Mouse (Mus musculus) c-Kit-positive CD71-positive TER-119-positive erythroid progenitor cells, embryonic 14.5 days (primary cell): ENCODE data around the gene Prrt2.
A peak's percentile ranks its signal among the peaks of the same experiment; 100 is the strongest.

Experiments
- DNase-seq: peaks from one replicate; pipeline ENCODE4 v3.0.0-alpha.2; 2013; ENCODE audit warnings: low spot score

Gene Prrt2

DNA sequence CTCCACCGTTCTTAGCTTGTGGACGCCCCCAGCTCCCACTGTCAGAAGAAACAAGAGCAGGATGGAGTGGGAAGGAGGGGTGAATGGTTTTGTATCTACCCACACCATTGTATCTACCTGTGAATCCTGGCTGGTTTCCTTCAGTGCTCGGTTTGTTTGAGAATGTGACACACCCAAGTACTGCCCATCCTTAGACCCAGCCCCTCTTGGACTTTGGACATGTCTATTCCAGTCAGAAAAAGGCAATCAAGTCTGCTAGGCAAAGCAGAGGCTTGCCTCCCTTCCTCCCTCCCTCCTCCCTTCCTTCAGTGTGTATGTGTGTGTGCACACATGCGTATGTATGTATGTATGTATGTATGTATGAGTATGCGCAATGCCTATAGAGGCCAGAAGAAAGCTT is 17.4 kb downstream of the Prrt2 start:
- DNase-seq, result no peak

DNA sequence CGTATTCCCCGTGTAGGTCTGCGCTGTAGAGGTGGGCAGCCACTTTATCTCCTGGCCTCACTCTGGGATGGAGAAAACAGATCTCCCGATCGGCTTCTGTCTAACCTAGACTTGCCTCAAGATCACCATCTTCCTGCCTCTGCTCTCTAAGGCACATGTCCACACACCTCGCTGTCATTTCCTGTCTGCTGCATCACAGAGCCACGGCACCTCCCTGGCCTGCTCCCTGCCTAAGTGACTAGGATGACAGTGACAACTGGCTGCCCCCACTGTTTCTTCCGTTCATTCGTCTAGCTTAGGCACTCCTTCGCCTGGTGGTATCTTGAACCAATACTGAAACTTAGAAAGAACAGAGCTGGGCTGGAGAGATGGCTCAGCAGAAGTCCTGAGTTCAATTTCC is 21.4 kb downstream of the Prrt2 start:
- no peak for DNase-seq

DNA sequence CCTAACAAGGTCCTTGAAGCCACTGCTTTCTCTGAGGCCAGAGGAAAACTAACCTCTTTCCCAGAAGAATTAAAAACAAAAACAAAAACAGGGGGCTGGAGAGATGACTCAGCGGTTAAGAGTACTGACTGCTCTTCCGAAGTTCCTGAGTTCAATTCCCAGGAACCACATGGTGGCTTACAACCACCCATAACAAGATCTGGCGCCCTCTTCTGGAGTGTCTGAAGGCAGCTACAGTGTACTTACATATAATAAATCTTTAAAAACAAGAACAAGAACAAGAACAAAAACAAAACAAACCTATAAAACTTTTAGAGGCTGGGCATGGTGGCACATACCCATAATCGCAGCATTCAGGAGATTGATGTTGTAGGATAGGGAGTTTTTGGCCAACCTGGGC is 24.6 kb downstream of the Prrt2 start:
- DNase-seq, result no peak

DNA sequence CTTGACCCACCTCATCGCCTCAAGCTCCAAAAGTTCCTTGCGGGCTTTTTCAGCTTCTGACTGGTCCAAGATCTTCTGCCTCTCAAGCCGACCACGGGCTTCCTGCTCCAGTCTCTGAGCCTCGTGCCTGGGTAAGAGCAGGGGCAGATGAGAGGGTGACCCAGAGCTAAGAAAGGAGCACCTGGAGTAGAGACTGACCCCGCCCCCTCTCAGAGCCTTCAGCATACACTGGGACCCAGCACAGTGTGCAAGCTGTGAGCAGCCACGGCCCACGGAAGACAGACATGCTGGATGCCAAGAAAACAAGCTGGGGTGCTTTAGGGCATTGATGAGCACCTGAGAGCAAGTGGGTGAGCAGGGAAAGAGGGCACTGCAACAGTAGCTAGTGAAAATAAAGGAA is 32.2 kb downstream of the Prrt2 start:
- DNase-seq, result no peak

DNA sequence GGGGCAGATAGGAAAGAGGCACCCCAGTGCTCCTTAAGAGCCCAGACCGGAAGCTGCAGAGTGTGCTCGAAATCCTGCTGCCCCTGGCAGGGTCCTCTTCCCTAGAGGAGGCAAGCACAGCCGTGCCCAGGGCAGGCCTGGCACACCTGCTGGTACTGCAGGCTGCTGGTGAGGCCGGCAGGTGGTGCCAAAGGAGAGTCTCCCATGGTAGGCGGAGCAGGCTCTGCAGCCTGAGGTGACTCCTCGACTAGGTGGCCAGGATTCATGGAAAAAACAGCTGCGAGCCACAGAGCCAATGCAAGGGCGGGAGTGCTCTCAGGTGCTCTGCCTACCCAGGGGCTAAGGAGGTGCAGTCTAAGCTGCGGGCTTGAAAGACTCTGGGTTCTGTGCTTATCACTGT is 34.7 kb downstream of the Prrt2 start:
- DNase-seq, result no peak

DNA sequence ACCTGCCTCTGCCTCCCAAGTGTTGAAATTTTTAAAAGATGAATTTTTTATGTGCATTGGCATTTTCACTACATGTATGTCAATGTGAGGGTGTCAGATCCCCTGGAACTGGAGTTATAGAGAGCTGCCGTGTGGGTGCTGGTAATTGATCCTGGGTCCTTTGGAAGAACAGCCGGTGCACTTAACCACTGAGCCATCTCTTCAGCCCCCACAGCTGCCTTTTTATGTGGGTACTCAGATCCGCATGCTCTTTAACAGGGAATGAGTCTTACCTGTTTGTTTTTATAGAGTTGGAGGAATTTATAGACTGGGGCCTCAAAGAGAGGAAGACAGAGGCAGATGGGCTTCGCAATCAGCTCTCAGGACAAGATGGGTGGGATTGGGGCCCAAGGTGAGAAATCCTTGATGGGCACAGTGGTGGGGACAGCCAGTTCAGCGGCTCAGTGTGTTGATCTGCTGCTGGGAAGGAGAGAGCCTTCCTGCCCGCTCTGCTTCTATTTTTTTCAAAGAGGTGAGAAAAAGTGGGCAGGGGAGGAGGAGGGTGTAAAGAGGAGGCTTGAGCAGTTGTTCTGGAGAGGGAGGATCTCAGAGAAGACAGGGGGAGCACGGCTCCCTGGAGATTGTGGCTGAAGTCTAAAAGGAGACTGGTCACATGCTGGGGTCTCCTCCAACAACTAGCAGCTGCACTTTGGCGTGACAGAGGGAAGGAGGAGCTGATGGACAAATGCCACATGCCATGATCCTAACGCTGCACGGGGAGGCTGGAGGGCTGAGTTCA is 36.2 kb downstream of the Prrt2 start:
- no peak for DNase-seq

DNA sequence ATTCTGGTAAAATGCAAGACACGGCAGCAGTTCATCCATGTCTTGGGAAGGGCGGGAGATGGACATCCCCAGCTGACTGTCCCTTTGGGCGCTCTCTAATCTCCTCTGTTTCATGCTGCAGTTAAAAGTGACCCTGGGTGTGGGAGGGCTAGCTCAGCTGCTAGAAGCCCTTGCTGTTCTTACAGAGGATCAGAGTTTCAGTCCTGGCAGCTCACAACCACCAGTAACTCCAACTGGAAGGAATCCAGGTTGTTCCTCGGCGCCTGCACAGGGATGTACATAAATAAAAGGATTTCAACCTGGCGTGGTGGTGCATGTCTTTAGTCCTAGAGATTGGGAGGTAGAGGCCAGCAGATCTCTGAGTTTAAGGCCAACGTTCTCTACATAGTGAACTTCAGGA is 37.9 kb downstream of the Prrt2 start:
- no peak for DNase-seq

DNA sequence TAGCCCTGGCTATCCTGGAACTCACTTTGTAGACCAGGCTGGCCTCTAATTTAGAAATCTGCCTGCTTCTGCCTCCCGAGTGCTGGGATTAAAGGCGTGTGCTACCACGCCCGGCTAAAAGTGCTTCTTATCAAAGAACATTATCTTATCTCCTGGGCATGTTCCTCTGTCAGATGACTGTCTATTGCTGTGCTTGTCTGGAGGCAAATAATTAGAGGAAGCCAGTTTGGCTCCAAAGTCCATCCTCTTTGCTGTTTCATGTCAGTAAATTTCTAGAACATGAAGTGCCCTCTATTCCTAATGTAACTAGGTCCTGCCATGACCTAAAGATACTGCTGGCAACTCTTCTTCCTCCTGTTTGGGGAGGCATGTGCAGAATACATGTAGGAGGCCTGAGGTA is 39.0 kb downstream of the Prrt2 start:
- no peak for DNase-seq

DNA sequence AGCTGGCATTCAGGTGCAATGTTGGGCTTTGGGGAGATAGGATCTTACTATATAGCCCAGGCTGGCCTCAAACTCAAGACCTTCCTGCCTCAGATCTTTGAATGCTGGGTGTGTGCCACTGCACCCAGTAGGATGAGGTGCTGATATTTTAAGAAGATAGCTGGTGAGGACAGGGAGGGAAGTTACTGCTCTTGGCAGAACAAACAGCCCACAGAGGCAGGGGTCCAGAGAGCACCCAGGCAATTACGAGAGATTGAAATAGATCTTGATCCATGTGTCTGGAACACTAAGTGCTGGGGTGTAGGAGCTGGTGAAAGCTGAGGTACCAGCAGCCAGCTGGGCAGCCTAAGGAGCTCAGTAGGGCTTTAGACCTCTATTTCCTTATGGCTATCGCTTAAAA is 39.4 kb downstream of the Prrt2 start:
- no peak for DNase-seq

DNA sequence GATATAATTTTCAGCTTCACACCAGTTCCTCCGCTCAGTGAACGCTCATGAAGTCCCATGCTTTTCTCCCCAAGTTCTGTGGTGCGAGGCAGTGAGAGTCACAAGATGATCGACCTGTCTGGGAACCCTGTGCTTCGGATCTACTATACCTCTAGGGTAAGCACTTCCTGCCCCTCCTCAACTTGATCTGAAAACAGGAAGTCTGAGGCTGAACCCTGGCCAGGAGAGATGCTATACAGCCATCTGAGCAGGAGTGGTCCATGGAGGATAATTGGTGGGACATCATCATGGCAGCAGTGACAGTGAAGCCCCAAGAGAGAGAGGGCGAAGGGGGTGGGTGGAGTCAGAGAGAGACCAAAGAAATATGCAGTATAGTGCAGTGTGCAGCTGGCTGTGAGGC is 42.2 kb downstream of the Prrt2 start:
- DNase-seq, result no peak

DNA sequence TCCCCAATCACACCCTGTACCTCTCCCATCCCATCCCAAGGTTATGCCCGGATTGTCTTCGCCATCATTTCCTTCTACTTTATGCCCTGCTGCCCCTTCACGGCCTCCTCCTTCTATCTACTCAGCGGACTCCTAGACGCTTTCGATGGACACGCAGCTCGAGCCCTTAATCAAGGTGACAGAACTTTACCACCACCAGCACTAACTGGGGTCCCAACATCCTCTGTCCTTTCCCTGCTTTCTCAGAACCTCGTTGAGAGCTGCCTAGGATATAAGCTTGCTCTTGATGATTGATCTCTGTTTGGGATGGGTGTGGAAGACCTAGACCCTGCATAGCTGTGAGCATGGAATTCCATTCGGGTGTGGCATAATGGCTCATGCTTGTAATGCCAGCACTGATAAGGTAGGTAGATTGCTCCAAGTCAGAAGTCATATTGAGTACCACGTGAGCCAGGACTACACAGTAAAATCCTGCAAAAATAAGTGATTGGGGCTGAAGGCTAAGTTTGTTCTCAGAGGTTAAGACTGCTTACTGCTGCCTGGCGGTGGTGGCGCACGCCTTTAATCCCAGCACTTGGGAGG is 44.0 kb downstream of the Prrt2 start:
- peak; percentile 47 for DNase-seq

DNA sequence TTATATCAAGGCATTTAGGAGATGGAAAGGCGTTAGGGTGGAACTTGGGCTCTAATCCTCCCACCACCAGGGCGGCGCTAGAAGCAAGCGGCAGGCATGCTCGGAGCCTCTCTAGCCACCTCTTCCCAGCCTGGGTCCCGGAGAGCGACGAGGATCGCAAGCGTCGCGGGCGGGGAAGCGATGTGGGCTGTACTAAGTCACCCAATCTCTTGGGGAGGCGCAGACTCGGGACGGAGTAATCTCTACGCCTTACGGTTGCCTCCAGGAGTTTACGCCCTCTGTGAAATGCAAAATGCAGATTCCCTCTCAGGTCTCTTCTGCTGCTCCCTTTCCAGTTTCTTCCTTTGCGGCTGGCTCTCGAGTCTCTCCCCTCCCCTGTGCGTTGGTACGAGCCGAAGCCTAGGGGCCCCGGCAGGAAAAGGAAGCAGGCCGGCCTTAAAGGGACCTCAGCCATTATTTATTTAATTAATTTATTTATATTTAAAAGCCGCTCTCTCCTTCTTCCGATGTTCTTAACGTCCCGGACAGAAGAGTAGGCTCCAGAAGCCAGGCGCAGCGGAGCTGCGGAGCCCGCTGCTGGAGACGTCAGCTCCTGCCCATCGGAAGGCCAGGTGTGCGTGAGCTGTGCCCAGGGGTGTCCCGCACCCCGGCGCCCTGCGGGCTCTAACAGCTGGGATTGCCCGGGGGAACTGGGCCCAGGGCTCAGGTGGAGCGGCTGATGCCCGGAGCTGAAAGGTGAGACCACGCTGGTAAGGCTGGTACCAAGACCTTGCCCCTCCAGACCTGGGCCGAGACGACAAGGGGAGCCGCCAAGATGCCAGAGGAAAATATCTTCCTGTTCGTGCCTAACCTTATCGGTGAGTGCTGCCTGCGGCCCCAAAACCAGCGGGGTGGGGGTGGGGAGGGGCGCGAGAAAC is 44.8 kb downstream of the Prrt2 start, which contains the start of gene Cdiptos:
Gene Cdiptos (minus strand): TSS at position 149 of the 917 bp plus-strand sequence.
- peak; percentile 96 for DNase-seq

DNA sequence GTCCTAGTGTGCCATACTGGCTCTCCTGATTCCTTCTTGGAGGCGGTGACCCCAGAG is 45.3 kb downstream of the Prrt2 start, which contains the start of gene Cdipt:
Gene Cdipt (plus strand): TSS at position 22 of the 57 bp plus-strand sequence.
- no peak for DNase-seq

DNA sequence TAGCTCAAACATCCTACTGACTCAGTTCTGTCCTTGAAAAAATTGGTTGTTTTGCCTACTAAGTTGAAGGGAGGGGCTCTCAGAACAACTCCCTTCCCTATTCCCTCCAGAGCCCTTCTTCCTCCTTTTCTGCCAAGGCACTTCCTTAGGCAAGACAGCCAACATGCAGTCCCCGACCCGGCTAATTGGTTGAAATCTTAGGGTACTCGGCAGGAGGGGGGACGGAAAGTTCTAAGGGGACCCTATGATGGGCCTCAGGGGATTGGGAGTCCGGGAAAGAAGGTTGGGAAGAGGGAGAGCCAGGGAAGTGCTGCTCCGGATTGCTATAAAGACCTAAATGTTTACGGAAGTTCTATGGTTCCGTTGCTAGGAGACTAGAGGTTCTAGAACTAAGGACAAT is 45.5 kb downstream of the Prrt2 start:
- DNase-seq, result no peak
